Mouse (Mus musculus): ENCODE measurements around the gene Fgfr2. TPM values are rescaled to one million over a fixed set of nuclear protein-coding genes. Genes with fewer than 3 reads are reported as not detected.

The Fgfr2 gene
- polyA plus RNA-seq, 1 experiment = 1.7 TPM

DNA sequence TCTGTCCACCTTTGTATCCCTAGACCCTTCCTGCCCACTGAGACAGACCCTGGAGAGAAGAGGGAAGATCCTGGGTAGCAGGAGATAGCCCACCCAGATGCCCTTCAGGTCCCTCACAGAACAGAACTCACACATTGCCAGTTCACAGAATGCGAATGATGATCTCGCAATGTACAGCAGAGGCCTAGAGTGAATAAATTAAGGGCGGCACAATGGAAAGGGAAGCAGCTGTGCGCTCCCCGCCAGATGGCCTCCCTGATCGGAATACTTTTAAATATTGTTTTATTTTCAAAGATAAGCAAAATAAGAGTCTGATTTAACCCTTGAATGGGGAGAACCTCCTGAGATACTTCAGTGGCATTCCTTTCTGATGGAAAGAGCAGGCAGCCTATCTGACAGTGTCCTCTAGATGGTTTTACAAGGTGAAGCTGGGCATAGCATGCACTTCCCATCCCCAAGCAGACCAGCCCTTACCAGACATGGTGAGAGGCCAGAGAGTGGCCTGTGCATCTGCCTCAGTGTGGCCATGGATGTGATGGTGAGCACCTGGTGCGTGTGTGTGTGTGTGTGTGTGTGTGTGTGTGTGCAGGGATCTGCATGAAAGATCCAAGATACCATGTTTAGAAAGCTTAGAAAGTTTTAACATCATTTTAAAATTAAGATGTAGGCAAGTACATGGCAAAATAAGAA, 839.0 kb downstream of the Fgfr2 start:
- Histone ChIP-seq H3K79me2 (ENCODE audit: control insufficient read depth, insufficient read depth) (no peaks in the 10 kb centered on the region), H3K79me3 (ENCODE audit: low read depth) (peaks cover 1% of the 10 kb centered on the region), H3K4me3 (ENCODE audit: insufficient read depth, poor library complexity, severe bottlenecking) (no peak overlapping the region), H3ac (ENCODE audit: control insufficient read depth, insufficient read length, low read depth) (no peak overlapping the region), H3K36me3 (ENCODE audit: control insufficient read depth, insufficient read depth) (no peaks in the 10 kb centered on the region), H3K27me3 (ENCODE audit: control insufficient read depth, insufficient read depth, insufficient read length) (no peaks in the 10 kb centered on the region)
- no peak for TF ChIP-seq MAX (IDR thresholded peaks at IDR 0.05)
- no peak for TF ChIP-seq USF1 (IDR thresholded peaks at IDR 0.05; ENCODE audit: low read depth)
- TF ChIP-seq MYOG (IDR thresholded peaks at IDR 0.05; ENCODE audit: control insufficient read depth, extremely low read depth, insufficient read length) = no peak
- no peak for TF ChIP-seq FOSL1 (IDR thresholded peaks at IDR 0.05; ENCODE audit: insufficient read depth, low read length, poor library complexity, severe bottlenecking)
- TF ChIP-seq CTCF (IDR thresholded peaks at IDR 0.05; ENCODE audit: control insufficient read depth, insufficient read depth, insufficient read length) = no peak
- no peak for TF ChIP-seq CEBPB (IDR thresholded peaks at IDR 0.05; ENCODE audit: low read depth)
- no peak for TF ChIP-seq MYOD1 (IDR thresholded peaks at IDR 0.05; ENCODE audit: control insufficient read depth, insufficient read length, low read depth)

DNA sequence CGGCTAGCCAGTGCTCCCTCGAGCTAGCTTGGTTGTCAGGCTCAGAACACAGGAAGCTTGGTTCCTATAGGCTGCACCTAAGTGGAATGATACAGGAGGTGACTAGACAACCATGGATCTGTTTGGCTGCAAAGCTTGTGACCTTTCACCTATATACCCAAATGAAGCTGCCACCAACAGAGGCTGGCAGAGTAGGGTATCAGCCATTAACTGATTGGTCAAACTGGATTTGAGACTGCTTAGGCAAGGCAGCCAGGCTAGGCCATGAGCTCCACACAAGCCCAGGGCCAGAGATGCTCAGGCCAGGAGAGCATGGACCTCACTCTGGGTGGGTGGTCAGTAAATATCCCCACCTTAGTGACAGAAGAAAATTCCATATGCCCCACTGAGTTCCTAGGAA, 840.6 kb downstream of the Fgfr2 start:
- Histone ChIP-seq H3K79me3 (ENCODE audit: low read depth) (peaks cover 1% of the 10 kb centered on the region), H3K4me3 (ENCODE audit: insufficient read depth, poor library complexity, severe bottlenecking) (no peak overlapping the region), H3K36me3 (ENCODE audit: control insufficient read depth, insufficient read depth) (no peaks in the 10 kb centered on the region), H3K79me2 (ENCODE audit: control insufficient read depth, insufficient read depth) (no peaks in the 10 kb centered on the region), H3ac (ENCODE audit: control insufficient read depth, insufficient read length, low read depth) (no peak overlapping the region), H3K27me3 (ENCODE audit: control insufficient read depth, insufficient read depth, insufficient read length) (no peaks in the 10 kb centered on the region)
- no peak for TF ChIP-seq USF1 (IDR thresholded peaks at IDR 0.05; ENCODE audit: low read depth)
- TF ChIP-seq MYOG (IDR thresholded peaks at IDR 0.05; ENCODE audit: control insufficient read depth, extremely low read depth, insufficient read length) = no peak
- TF ChIP-seq MYOD1 (IDR thresholded peaks at IDR 0.05; ENCODE audit: control insufficient read depth, insufficient read length, low read depth) = no peak
- no peak for TF ChIP-seq CTCF (IDR thresholded peaks at IDR 0.05; ENCODE audit: control insufficient read depth, insufficient read depth, insufficient read length)
- no peak for TF ChIP-seq MAX (IDR thresholded peaks at IDR 0.05)
- no peak for TF ChIP-seq CEBPB (IDR thresholded peaks at IDR 0.05; ENCODE audit: low read depth)
- TF ChIP-seq FOSL1 (IDR thresholded peaks at IDR 0.05; ENCODE audit: insufficient read depth, low read length, poor library complexity, severe bottlenecking) = no peak

- H3K4me3 ChIP-seq (ENCODE audit: insufficient read depth, poor library complexity, severe bottlenecking) = no peak overlapping the region
- H3K79me2 ChIP-seq (ENCODE audit: control insufficient read depth, insufficient read depth) = no peaks in the 10 kb centered on the region
- no peak overlapping the region for H3ac ChIP-seq (ENCODE audit: control insufficient read depth, insufficient read length, low read depth)
- H3K27me3 ChIP-seq (ENCODE audit: control insufficient read depth, insufficient read depth, insufficient read length) = no peaks in the 10 kb centered on the region
- no peaks in the 10 kb centered on the region for H3K36me3 ChIP-seq (ENCODE audit: control insufficient read depth, insufficient read depth)
- TF ChIP-seq MYOD1 (IDR thresholded peaks at IDR 0.05; ENCODE audit: control insufficient read depth, insufficient read length, low read depth) = no peak
- no peak for TF ChIP-seq USF1 (IDR thresholded peaks at IDR 0.05; ENCODE audit: low read depth)
- no peak for TF ChIP-seq CTCF (IDR thresholded peaks at IDR 0.05; ENCODE audit: control insufficient read depth, insufficient read depth, insufficient read length)
- no peak for TF ChIP-seq MAX (IDR thresholded peaks at IDR 0.05)
- TF ChIP-seq MYOG (IDR thresholded peaks at IDR 0.05; ENCODE audit: control insufficient read depth, extremely low read depth, insufficient read length) = no peak
- no peak for TF ChIP-seq CEBPB (IDR thresholded peaks at IDR 0.05; ENCODE audit: low read depth)
- TF ChIP-seq FOSL1 (IDR thresholded peaks at IDR 0.05; ENCODE audit: insufficient read depth, low read length, poor library complexity, severe bottlenecking) = no peak
- peaks cover 1% of the 10 kb centered on the region for H3K79me3 ChIP-seq (ENCODE audit: low read depth)
Observed at GRCm38 (mm10) chr7:132282161-132282560, 841.0 kb downstream of the Fgfr2 start.

DNA sequence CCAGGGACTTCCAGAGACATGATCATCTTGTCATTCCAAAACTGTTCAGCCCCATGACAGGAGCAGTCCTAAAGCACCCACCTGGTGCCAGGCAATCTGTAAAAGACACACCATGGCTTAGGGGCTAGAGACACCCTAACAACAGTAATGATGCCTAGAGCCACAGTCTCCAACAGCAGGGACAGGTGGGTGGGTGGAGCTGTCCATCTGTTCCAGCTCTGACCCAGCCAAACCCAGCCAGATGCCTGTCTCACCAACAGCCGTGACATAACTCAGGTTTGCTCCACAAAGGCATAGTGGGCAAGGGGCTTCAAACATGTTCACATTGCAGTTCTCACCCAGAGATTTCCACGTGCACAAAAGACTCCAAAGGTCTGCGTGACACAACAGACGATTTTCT, 841.4 kb downstream of the Fgfr2 start:
- TF ChIP-seq MYOG (IDR thresholded peaks at IDR 0.05; ENCODE audit: control insufficient read depth, extremely low read depth, insufficient read length) (no peak), USF1 (IDR thresholded peaks at IDR 0.05; ENCODE audit: low read depth) (no peak), MAX (IDR thresholded peaks at IDR 0.05) (no peak), MYOD1 (IDR thresholded peaks at IDR 0.05; ENCODE audit: control insufficient read depth, insufficient read length, low read depth) (no peak), CTCF (IDR thresholded peaks at IDR 0.05; ENCODE audit: control insufficient read depth, insufficient read depth, insufficient read length) (no peak), CEBPB (IDR thresholded peaks at IDR 0.05; ENCODE audit: low read depth) (no peak), FOSL1 (IDR thresholded peaks at IDR 0.05; ENCODE audit: insufficient read depth, low read length, poor library complexity, severe bottlenecking) (no peak)
- no peaks in the 10 kb centered on the region for H3K79me2 ChIP-seq (ENCODE audit: control insufficient read depth, insufficient read depth)
- H3K79me3 ChIP-seq (ENCODE audit: low read depth) = peaks cover 1% of the 10 kb centered on the region
- H3ac ChIP-seq (ENCODE audit: control insufficient read depth, insufficient read length, low read depth) = no peak overlapping the region
- H3K4me3 ChIP-seq (ENCODE audit: insufficient read depth, poor library complexity, severe bottlenecking) = no peak overlapping the region
- H3K36me3 ChIP-seq (ENCODE audit: control insufficient read depth, insufficient read depth) = no peaks in the 10 kb centered on the region
- H3K27me3 ChIP-seq (ENCODE audit: control insufficient read depth, insufficient read depth, insufficient read length) = no peaks in the 10 kb centered on the region

DNA sequence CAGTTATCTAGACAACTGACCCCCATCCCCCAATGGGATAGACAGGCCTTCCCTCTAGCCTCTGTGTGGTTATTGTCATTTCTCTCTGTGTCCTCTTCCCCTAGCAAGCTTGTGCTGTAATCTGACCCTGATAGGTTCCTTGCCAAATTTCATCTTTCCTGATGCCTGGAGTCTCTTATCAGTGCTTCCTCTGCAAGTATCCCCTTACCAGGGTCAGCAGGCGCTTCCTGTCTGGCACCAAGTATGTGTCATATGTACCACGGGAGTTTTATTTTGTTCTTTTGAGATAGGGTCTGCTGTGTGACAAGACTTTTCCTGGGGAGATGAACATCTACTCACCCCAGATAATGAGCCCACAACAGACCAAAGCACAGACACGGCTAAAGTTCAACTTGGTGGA, 844.5 kb downstream of the Fgfr2 start:
- Histone ChIP-seq H3ac (ENCODE audit: control insufficient read depth, insufficient read length, low read depth) (no peak overlapping the region), H3K79me3 (ENCODE audit: low read depth) (peaks cover 1% of the 10 kb centered on the region), H3K36me3 (ENCODE audit: control insufficient read depth, insufficient read depth) (no peaks in the 10 kb centered on the region), H3K4me3 (ENCODE audit: insufficient read depth, poor library complexity, severe bottlenecking) (no peak overlapping the region), H3K27me3 (ENCODE audit: control insufficient read depth, insufficient read depth, insufficient read length) (no peaks in the 10 kb centered on the region), H3K79me2 (ENCODE audit: control insufficient read depth, insufficient read depth) (no peaks in the 10 kb centered on the region)
- TF ChIP-seq MAX (IDR thresholded peaks at IDR 0.05) (no peak), USF1 (IDR thresholded peaks at IDR 0.05; ENCODE audit: low read depth) (no peak), CTCF (IDR thresholded peaks at IDR 0.05; ENCODE audit: control insufficient read depth, insufficient read depth, insufficient read length) (no peak), FOSL1 (IDR thresholded peaks at IDR 0.05; ENCODE audit: insufficient read depth, low read length, poor library complexity, severe bottlenecking) (no peak), CEBPB (IDR thresholded peaks at IDR 0.05; ENCODE audit: low read depth) (no peak), MYOG (IDR thresholded peaks at IDR 0.05; ENCODE audit: control insufficient read depth, extremely low read depth, insufficient read length) (no peak), MYOD1 (IDR thresholded peaks at IDR 0.05; ENCODE audit: control insufficient read depth, insufficient read length, low read depth) (no peak)
